In the genomic region with DNA sequence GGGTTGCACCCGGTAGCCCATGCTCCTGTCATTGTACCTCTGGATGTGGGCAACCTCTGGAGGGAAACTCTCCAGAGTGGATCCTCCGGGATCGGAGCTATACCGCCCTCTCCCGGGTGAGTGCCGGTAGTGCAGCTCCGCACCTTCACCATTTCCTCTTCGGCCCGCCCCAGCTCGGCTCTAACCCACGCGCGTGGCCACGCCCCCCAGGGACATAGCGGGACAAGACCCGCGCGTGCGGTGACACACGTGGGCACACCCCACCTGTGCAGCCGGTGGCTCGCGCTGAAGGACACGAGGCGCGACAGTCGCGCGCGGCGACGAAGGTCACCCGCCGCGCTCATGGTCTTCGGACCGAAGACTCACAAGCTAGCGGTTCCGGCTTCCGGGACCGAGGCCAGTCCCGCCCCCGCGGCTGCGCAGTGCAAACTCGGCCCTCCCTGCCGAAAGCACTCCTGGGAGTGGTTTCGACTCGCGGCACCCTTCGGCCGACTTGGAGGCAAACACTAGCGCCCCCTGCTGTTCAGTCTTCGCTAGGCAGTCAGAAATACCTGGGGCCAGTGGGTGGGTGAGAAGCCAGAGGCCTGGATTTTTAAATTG, we compare ENCODE assay signal across 8 mouse cellular contexts. TPM values are rescaled to one million over a fixed set of nuclear protein-coding genes. Genes with fewer than 3 reads are reported as not detected.
DNase-seq lines count a peak whose midpoint lies in the region; ATAC-seq and TF ChIP-seq lines count a peak whose summit lies in the region.

A gene (minus strand): TSS at position 432 of the 600 bp plus-strand sequence.

- H3K27ac ChIP-seq in cortical plate, adult 2 months (ENCODE audit: insufficient read depth, low read length) = peak within 1 kb of the TSS; percentile 63; the same call in 1 of the 2 replicates

- H3K4me3 ChIP-seq in cortical plate, adult 2 months (ENCODE audit: insufficient read depth, low read length) = peak within 1 kb of the TSS; percentile 54

- TF ChIP-seq POLR2A in cortical plate, adult 2 months (IDR thresholded peaks at IDR 0.05; ENCODE audit: extremely low read depth, insufficient read depth, low read length) = peak; percentile 75

- peak; percentile 80 for TF ChIP-seq CTCF in cortical plate, adult 2 months (IDR thresholded peaks at IDR 0.05; ENCODE audit: extremely low read depth, insufficient read depth, low read length)

- no peaks in the 10 kb centered on the region for H3K4me1 ChIP-seq in cortical plate, adult 2 months (ENCODE audit: control insufficient read depth, insufficient read depth, low read length)

- ATAC-seq in activated CD4-positive, CD25-positive, alpha-beta regulatory T cell, adult 4 months = peak; percentile 95
- peak; percentile 78 for ATAC-seq in megakaryocyte progenitor cell, adult 5-6 weeks (replicated peaks; ENCODE audit: poor library complexity)

- DNase-seq in gastrocnemius, postnatal 10 days = peak; percentile 99
- peak; percentile 99 for DNase-seq in induced T-regulatory cell, adult 2 months (ENCODE audit: low read depth)
- peak; percentile 87 to 97 for DNase-seq in left cerebral cortex, adult 9 months (ENCODE audit: low spot score in 2 of 2)
- peak; percentile 98 for DNase-seq in right cerebral cortex, postnatal 14 days
- peak; percentile 95 to 96 for DNase-seq in urinary bladder, postnatal 36 days (ENCODE audit: low spot score in 2 of 2)

RNA-seq across cellular contexts. Expression of the gene that starts here (rescaled TPM):
- 100 to 1,000 TPM; 117 to 121 TPM for polyA plus RNA-seq in activated CD4-positive, CD25-positive, alpha-beta regulatory T cell, adult 4 months (2017; shearing (Covaris generic))
- polyA plus RNA-seq in cortical plate, adult 2 months (2012; rRNA removed) = 59.7 and 62.6 TPM in 2 replicates
- 10 to 100 TPM; 19.0 to 19.3 TPM for total RNA-seq in gastrocnemius, postnatal 10 days (2021)
- total RNA-seq in megakaryocyte progenitor cell, adult 5-6 weeks (2015) = 107 and 121 TPM in 2 replicates
- 54.6 and 63.6 TPM in 2 replicates for total RNA-seq in megakaryocyte progenitor cell, adult 5-6 weeks (2017)

Comparison
In these comparisons a context has a peak if more than half of its experiments do, and no peak if none do; other contexts are left out.
1. Peak in every context shown above with its lines: DNase-seq, ATAC-seq, H3K4me3 ChIP-seq and H3K27ac ChIP-seq.